In genomic region chr17:6083323-6083890, GRCm38 (mm10) we compare ENCODE assay signal across 18 mouse cellular contexts.
"Had no signal": no experiment of that assay in that cellular context is flagged by ENCODE, and none has a peak within 500 bp of the region (broad histone marks: within the 10 kb centered on the region; RNA-seq: fewer than 3 reads in every experiment).

No protein-coding gene starts in this region.

- DNase-seq: kidney, adult 8-10 months; kidney, postnatal 25 days; liver; liver, embryonic 13.5 days; liver, postnatal 0 days; retina, postnatal 1 day; right cerebral cortex, postnatal 4 days; spleen, adult 18-20 months; thymus, adult 2 months; thymus, postnatal 25 days had no signal

- H3K4me2 ChIP-seq: intestine, embryonic 15.5 days; limb, embryonic 12.5 days; liver, embryonic 13.5 days; lung, embryonic 15.5 days; midbrain, embryonic 11.5 days; midbrain, embryonic 15.5 days; neural tube, embryonic 12.5 days had no signal

- H3K27ac ChIP-seq: intestine, embryonic 15.5 days; limb, embryonic 12.5 days; liver, embryonic 13.5 days; lung, embryonic 15.5 days; macrophage; midbrain, embryonic 15.5 days; neural tube, embryonic 12.5 days had no signal

- H3K4me1 ChIP-seq: intestine, embryonic 15.5 days had no signal

- H3K27me3 ChIP-seq: intestine, embryonic 15.5 days; limb, embryonic 12.5 days; liver, embryonic 13.5 days; lung, embryonic 15.5 days; megakaryocyte, embryonic 14.5 days; midbrain, embryonic 15.5 days; neural tube, embryonic 12.5 days had no signal

- H3K4me3 ChIP-seq: intestine, embryonic 15.5 days; limb, embryonic 12.5 days; liver, embryonic 13.5 days; lung, embryonic 15.5 days; megakaryocyte, embryonic 14.5 days; midbrain, embryonic 15.5 days; neural tube, embryonic 12.5 days had no signal

- H3K9ac ChIP-seq: intestine, embryonic 15.5 days; limb, embryonic 12.5 days; liver, embryonic 13.5 days; liver, postnatal 0 days; lung, embryonic 15.5 days; midbrain, embryonic 15.5 days; neural tube, embryonic 12.5 days had no signal

- H3K9me3 ChIP-seq: intestine, embryonic 15.5 days; limb, embryonic 12.5 days; liver, embryonic 13.5 days; lung, embryonic 15.5 days; megakaryocyte, embryonic 14.5 days; midbrain, embryonic 15.5 days; neural tube, embryonic 12.5 days had no signal

- ATAC-seq: intestine, embryonic 15.5 days; liver, postnatal 0 days; midbrain, embryonic 15.5 days had no signal
